ENCODE assay signal across 13 mouse cellular contexts in the genomic region with DNA sequence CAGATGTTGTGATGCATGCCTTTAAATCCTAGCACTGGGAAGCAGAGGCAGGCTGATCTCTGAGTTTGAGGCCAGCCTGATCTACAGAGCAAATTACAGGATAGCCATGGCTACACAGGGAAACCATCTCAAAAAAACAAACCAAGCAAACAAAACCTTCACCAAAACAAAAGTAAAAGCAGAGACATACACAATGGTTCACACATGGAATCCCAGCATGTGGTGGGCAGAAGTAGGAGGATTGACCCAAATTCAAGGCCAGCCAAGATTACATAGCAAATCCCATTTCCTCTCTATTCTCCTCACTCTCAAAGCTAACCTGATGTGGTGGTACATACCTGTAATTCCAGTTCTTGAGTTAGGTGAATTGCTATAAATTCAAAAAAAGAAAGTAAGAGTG.
"Had no signal": no experiment of that assay in that cellular context is flagged by ENCODE, and none has a peak within 500 bp of the region (broad histone marks: within the 10 kb centered on the region; RNA-seq: fewer than 3 reads in every experiment).

No protein-coding gene starts in this region.

- DNase-seq: kidney, adult 2 months; kidney, postnatal 14 days; layer of hippocampus, postnatal 36 days; left cerebral cortex, postnatal 4 days; lung, adult 18-20 months; midbrain, embryonic 14.5 days; thymus, postnatal 36 days had no signal

- H3K27ac ChIP-seq: kidney, embryonic 15.5 days; limb, embryonic 13.5 days; liver, embryonic 14.5 days; neural tube, embryonic 15.5 days; stomach, embryonic 15.5 days had no signal

- H3K4me3 ChIP-seq: kidney, embryonic 15.5 days; limb, embryonic 13.5 days; myocyte; neural tube, embryonic 15.5 days; stomach, embryonic 15.5 days had no signal
